Mouse (Mus musculus) embryonic fibroblast, embryonic 13.5 days (primary cell): ENCODE measurements around the gene Tnr.

ENCODE experiments used
- CTCF ChIP-seq: IDR thresholded peaks from 2 replicates; pipeline ENCODE4 v1.5.1; 2011; ENCODE audit warnings: mild to moderate bottlenecking, control low read depth, low read length, moderate library complexity, borderline replicate concordance; ENCODE audit not compliant: insufficient read depth
- POLR2A ChIP-seq: IDR thresholded peaks from 2 replicates; pipeline ENCODE4 v1.6.1; 2011; ENCODE audit warnings: low read depth, mild to moderate bottlenecking, control low read depth, low read length, moderate library complexity

GRCm38 (mm10) chr1:159811805-159812204 is 288.2 kb downstream of the Tnr start:
- TF ChIP-seq CTCF (no peak), POLR2A (no peak)
